Mouse (Mus musculus) limb, embryonic 13.5 days (tissue): Measurements from ENCODE around the gene Hmgb2. TPM values are rescaled to one million over a fixed set of nuclear protein-coding genes. Genes with fewer than 3 reads are reported as not detected.
A peak's percentile ranks its signal among the peaks of the same experiment; 100 is the strongest.

Experiments used
- ATAC-seq: fragments of 200-750 bp; cut with Nextera tagmentation; 2 replicates; pipeline ENCODE4 v1.8.0; 2017; ENCODE audit warnings: low read depth, moderate number of reproducible peaks, moderate TSS enrichment; ENCODE audit not compliant: low FRiP score
- H3K27ac ChIP-seq: fragments of 300-500 bp; sonication (generic); 2 replicates; pipeline ENCODE4 v1.5.1; 2015; ENCODE audit warnings: inconsistent platforms, mild to moderate bottlenecking, moderate library complexity
- H3K27me3 ChIP-seq: fragments of 300-500 bp; sonication (generic); 2 replicates; pipeline ENCODE4 v1.6.1; 2015; ENCODE audit warnings: mild to moderate bottlenecking, inconsistent platforms
- H3K36me3 ChIP-seq: fragments of 300-500 bp; sonication (generic); 2 replicates; pipeline ENCODE4 v1.6.1; 2015; ENCODE audit warnings: inconsistent platforms, mild to moderate bottlenecking, moderate library complexity
- H3K4me1 ChIP-seq: fragments of 300-500 bp; sonication (generic); 2 replicates; pipeline ENCODE4 v1.6.1; 2015; ENCODE audit warnings: inconsistent platforms
- H3K4me2 ChIP-seq: fragments of 300-500 bp; sonication (generic); replicated peaks from 2 replicates; pipeline ENCODE4 v1.6.1; 2015; ENCODE audit warnings: inconsistent platforms, mild to moderate bottlenecking, moderate library complexity
- H3K4me3 ChIP-seq: fragments of 300-500 bp; sonication (generic); 2 replicates; pipeline ENCODE4 v1.5.1; 2015; ENCODE audit warnings: moderate library complexity, mild to moderate bottlenecking, inconsistent platforms
- H3K9ac ChIP-seq: fragments of 300-500 bp; sonication (generic); 2 replicates; pipeline ENCODE4 v1.6.1; 2015; ENCODE audit warnings: mild to moderate bottlenecking, inconsistent platforms
- H3K9me3 ChIP-seq: fragments of 300-500 bp; sonication (generic); 2 replicates; pipeline ENCODE4 v1.6.1; 2016; ENCODE audit warnings: inconsistent platforms
- WGBS: fragments of 180-500 bp; shearing (Covaris S2); methylation state at CpG from one replicate; pipeline ENCODE4 v1.1.7; 2015; 5-methylcytosine and 5-hydroxymethylcytosine counted together
- polyA plus RNA-seq: library from polyadenylated mRNA; unstranded; fragments of >200 nt; fragmentation: Nextera tagmentation; extraction: Ambion mirVana; gene quantifications from 2 replicates; pipeline ENCODE4 v1.2.1, GENCODE M21; 2015

Gene Hmgb2
- 361 and 398 TPM in 2 replicates for polyA plus RNA-seq

- Histone ChIP-seq H3K4me2 (peak within 1 kb of the TSS; percentile 89), H3K9ac (peak within 1 kb of the TSS; percentile 96), H3K4me1 (peaks cover 13% of the 10 kb centered on the region), H3K9me3 (no peaks in the 10 kb centered on the region), H3K4me3 (peak within 1 kb of the TSS; percentile 59), H3K36me3 (peaks cover 20% of the 10 kb centered on the region), H3K27ac (peak within 1 kb of the TSS; percentile 100), H3K27me3 (no peaks in the 10 kb centered on the region)
- peak; percentile 100 for ATAC-seq
- under 1% methylated on average over 63 of the region's 63 CpGs for WGBS
Observed at GRCm38 (mm10) chr8:57511316-57512118, at the start of gene Hmgb2. Gene Hmgb2 (plus strand): TSS chr8:57511907.

DNA sequence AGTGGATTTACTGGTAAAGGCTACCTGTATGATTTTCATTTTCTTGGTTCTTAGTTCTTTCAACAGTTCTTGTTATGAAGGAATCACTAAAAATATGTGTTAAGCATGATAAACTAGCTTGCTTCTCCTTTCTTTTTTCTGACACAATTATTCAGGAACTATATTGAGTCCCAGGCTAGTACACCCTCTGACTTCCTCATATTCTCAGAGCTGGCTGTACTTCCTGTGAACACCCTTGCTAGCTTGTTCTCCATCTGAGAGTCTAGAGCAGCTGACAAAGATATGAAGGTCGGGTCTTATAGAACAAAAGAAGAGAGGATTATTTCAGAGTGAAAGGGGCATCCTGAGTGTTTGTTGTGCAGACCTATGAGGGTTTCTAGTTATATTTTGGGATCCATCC, 48.9 kb upstream of the Hmgb2 start:
- WGBS, result 56% methylated on average over 1 of the region's 1 CpGs
- Histone ChIP-seq H3K36me3 (no peaks in the 10 kb centered on the region), H3K27me3 (no peaks in the 10 kb centered on the region), H3K4me2 (no peak overlapping the region), H3K27ac (no peak overlapping the region), H3K4me1 (peaks cover 3% of the 10 kb centered on the region; the same call in 1 of the 2 replicates), H3K9ac (no peak overlapping the region), H3K9me3 (no peaks in the 10 kb centered on the region), H3K4me3 (no peak overlapping the region)
- ATAC-seq, result no peak

- no peak overlapping the region for H3K9ac ChIP-seq
- no peaks in the 10 kb centered on the region for H3K27me3 ChIP-seq
- no peak overlapping the region for H3K27ac ChIP-seq
- no peaks in the 10 kb centered on the region for H3K9me3 ChIP-seq
- H3K36me3 ChIP-seq, result no peaks in the 10 kb centered on the region
- WGBS, result 90% methylated on average over 3 of the region's 3 CpGs
- H3K4me3 ChIP-seq, result no peak overlapping the region
- no peak for ATAC-seq
- no peak overlapping the region for H3K4me2 ChIP-seq
- peaks cover 2% of the 10 kb centered on the region; the same call in 1 of the 2 replicates for H3K4me1 ChIP-seq
Observed at GRCm38 (mm10) chr8:57463757-57464156, 48.0 kb upstream of the Hmgb2 start.

- Histone ChIP-seq H3K4me1 (peaks cover 4% of the 10 kb centered on the region; the same call in 1 of the 2 replicates), H3K36me3 (no peaks in the 10 kb centered on the region), H3K9me3 (no peaks in the 10 kb centered on the region; the same call in 1 of the 2 replicates), H3K27ac (no peak overlapping the region), H3K9ac (no peak overlapping the region), H3K27me3 (no peaks in the 10 kb centered on the region), H3K4me3 (no peak overlapping the region), H3K4me2 (no peak overlapping the region)
- WGBS, result 28% methylated on average over 5 of the region's 5 CpGs
- ATAC-seq, result peak; percentile 89
Observed at GRCm38 (mm10) chr8:57468624-57469023, 43.1 kb upstream of the Hmgb2 start.

- no peak overlapping the region for H3K4me2 ChIP-seq
- H3K4me1 ChIP-seq, result peaks cover 4% of the 10 kb centered on the region; the same call in 1 of the 2 replicates
- H3K36me3 ChIP-seq, result no peaks in the 10 kb centered on the region
- 87% methylated on average over 5 of the region's 5 CpGs for WGBS
- ATAC-seq, result no peak
- no peaks in the 10 kb centered on the region; the same call in 1 of the 2 replicates for H3K9me3 ChIP-seq
- no peak overlapping the region for H3K4me3 ChIP-seq
- H3K27ac ChIP-seq, result no peak overlapping the region
- no peaks in the 10 kb centered on the region for H3K27me3 ChIP-seq
- no peak overlapping the region for H3K9ac ChIP-seq
Observed at GRCm38 (mm10) chr8:57470863-57471262, 40.8 kb upstream of the Hmgb2 start.

- no peaks in the 10 kb centered on the region for H3K27me3 ChIP-seq
- 77% methylated on average over 6 of the region's 6 CpGs for WGBS
- H3K4me2 ChIP-seq, result no peak overlapping the region
- no peaks in the 10 kb centered on the region for H3K36me3 ChIP-seq
- no peak overlapping the region for H3K9ac ChIP-seq
- no peak overlapping the region for H3K4me3 ChIP-seq
- ATAC-seq, result no peak
- no peaks in the 10 kb centered on the region; the same call in 1 of the 2 replicates for H3K9me3 ChIP-seq
- peaks cover 2% of the 10 kb centered on the region; the same call in 1 of the 2 replicates for H3K4me1 ChIP-seq
- H3K27ac ChIP-seq, result no peak overlapping the region
Observed at GRCm38 (mm10) chr8:57473751-57474150, 38.0 kb upstream of the Hmgb2 start.

- WGBS, result 63% methylated on average over 3 of the region's 3 CpGs
- Histone ChIP-seq H3K27me3 (no peaks in the 10 kb centered on the region), H3K27ac (no peak overlapping the region), H3K9me3 (no peaks in the 10 kb centered on the region), H3K4me2 (no peak overlapping the region), H3K4me3 (no peak overlapping the region), H3K36me3 (peaks cover 19% of the 10 kb centered on the region), H3K4me1 (no peaks in the 10 kb centered on the region), H3K9ac (no peak overlapping the region)
- no peak for ATAC-seq
Observed at GRCm38 (mm10) chr8:57478406-57478805, 33.3 kb upstream of the Hmgb2 start.

- Histone ChIP-seq H3K4me1 (no peaks in the 10 kb centered on the region), H3K27ac (no peak overlapping the region), H3K4me3 (no peak overlapping the region), H3K27me3 (no peaks in the 10 kb centered on the region), H3K4me2 (no peak overlapping the region), H3K36me3 (peaks cover 23% of the 10 kb centered on the region), H3K9me3 (no peaks in the 10 kb centered on the region), H3K9ac (no peak overlapping the region)
- 92% methylated on average over 8 of the region's 8 CpGs for WGBS
- ATAC-seq, result no peak
Observed at GRCm38 (mm10) chr8:57479700-57480099, 32.0 kb upstream of the Hmgb2 start.

DNA sequence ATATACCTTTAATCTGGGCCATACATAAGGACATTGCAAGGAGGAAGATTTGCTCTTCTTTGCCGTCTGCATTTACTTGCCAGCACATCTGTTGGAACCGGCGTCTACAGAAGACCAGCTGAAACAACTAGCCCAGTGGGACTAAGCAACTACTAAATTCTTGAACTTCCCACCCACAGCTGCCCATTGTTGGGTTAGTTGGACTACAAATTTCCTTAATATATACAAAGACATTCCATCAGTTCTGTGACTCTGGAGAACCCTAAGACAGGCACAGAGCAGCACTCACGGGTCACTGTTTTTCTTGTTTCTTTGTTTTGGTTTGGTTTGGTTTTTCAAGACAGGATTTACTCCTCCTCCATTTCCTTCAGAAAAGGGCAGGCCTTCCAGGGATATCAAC, 31.1 kb upstream of the Hmgb2 start:
- Histone ChIP-seq H3K4me1 (peaks cover 6% of the 10 kb centered on the region), H3K27ac (no peak overlapping the region), H3K9me3 (no peaks in the 10 kb centered on the region), H3K4me2 (no peak overlapping the region), H3K27me3 (no peaks in the 10 kb centered on the region), H3K36me3 (peaks cover 23% of the 10 kb centered on the region), H3K9ac (no peak overlapping the region), H3K4me3 (no peak overlapping the region)
- ATAC-seq, result no peak
- 80% methylated on average over 4 of the region's 4 CpGs for WGBS

DNA sequence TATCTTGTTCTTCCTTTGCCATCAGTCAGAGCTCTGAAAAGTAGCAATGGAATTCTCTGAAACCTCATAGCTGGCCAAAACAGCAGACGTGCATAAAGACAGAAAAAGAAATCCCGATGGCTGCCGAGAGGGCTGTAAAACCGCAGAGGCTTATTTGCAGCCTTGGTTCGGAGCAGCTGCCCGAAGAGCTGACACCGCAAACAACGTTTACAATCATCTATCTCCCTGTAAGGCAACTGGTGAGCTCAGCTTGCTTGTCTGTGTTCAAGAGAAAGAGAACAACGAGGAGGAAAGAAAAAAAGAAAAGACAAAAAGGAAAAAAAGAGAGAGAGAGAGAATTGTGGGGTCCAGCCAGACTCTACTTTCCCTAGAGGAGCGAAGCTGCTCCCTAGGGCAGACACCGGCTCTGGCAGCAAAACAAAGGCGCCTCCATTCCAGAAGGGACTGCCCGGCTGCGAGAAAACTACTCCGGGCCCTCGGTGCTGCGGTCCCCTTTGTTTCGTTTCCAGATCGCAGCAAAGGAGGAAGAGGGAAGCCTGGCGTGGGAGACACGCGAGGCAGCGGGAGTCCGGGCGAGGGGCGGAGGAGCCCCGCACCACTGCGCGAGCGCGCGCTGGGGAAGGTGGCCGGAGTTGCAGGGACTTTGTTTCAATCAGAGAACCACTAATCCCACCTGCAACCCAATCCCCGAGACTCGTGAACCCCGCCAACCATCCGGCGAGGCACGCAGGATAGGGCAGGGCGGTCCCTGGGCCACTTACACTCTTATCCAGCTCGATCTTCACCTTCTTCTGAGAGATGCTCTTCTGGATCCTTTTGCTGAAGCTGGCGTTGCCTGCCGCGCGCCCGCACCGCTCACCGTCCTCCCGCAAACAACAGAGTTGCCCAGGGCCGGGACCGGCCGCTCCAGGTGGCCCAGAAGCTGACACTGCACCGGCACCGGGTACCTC, 24.9 kb upstream of the Hmgb2 start:
- Histone ChIP-seq H3K27ac (peak overlapping the region; percentile 97), H3K4me1 (peaks cover 13% of the 10 kb centered on the region), H3K4me3 (peak overlapping the region; percentile 87), H3K36me3 (peaks cover 14% of the 10 kb centered on the region), H3K27me3 (no peaks in the 10 kb centered on the region), H3K9me3 (no peaks in the 10 kb centered on the region), H3K4me2 (peak overlapping the region; percentile 82), H3K9ac (peak overlapping the region; percentile 94)
- WGBS, result under 1% methylated on average over 54 of the region's 54 CpGs
- peak; percentile 58 for ATAC-seq

- ATAC-seq, result peak; percentile 97
- Histone ChIP-seq H3K4me3 (peak within 1 kb of the TSS; percentile 87), H3K4me2 (peak within 1 kb of the TSS; percentile 82), H3K27ac (peak within 1 kb of the TSS; percentile 97), H3K36me3 (peaks cover 7% of the 10 kb centered on the region), H3K27me3 (no peaks in the 10 kb centered on the region), H3K4me1 (peaks cover 13% of the 10 kb centered on the region), H3K9me3 (no peaks in the 10 kb centered on the region), H3K9ac (peak within 1 kb of the TSS; percentile 94)
- WGBS, result under 1% methylated on average over 63 of the region's 66 CpGs
Observed at GRCm38 (mm10) chr8:57487441-57488155, 24.1 kb upstream of the Hmgb2 start, which contains the start of gene Sap30. Gene Sap30 (minus strand): TSS chr8:57487860.
